Mouse (Mus musculus) WW6 (cell line): ENCODE results near the gene Cpsf6.

ENCODE experiments used
- DNase-seq: peaks from one replicate; pipeline ENCODE4 v3.0.0-alpha.2; 2013; ENCODE audit warnings: low read depth, low spot score

Cpsf6 gene

DNA sequence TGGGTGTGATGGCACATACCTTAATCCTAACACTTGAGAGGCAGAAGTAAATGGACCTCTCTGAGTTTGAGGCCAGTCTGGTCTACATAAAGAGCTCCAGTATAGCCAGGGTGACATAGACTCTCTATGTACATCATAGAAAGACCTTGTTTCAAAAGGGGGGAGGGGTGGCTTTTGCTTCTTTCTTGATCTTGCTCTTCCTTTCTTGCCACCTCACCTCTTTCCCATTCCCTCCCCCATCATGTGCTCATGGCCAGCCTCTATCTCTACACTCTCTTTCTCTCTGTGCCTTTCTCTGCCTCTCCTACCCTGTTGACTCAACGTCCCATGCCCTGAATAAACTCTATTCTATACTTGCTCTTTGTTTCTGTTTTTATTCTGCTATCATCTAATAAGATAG is 6.4 kb upstream of the Cpsf6 start:
- no peak for DNase-seq

DNA sequence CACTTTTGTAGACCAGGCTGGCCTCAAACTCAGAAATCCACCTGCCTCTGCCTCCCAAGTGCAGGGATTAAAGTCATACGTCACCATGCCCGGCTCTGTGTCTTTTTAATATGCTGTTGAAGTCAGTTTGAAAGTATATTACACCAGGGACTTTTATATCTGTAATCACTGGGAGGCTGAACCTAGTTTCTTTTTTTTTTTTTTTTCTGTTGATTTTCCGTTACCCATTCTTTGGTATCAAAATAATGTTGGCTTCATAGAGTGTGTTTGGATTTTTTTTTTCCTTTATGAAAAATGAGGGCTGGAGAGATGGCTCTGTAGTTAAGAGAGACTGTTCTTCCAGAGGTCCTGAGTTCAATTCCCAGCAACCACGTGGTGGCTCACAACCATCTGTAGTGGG is 5.6 kb upstream of the Cpsf6 start:
- no peak for DNase-seq

DNA sequence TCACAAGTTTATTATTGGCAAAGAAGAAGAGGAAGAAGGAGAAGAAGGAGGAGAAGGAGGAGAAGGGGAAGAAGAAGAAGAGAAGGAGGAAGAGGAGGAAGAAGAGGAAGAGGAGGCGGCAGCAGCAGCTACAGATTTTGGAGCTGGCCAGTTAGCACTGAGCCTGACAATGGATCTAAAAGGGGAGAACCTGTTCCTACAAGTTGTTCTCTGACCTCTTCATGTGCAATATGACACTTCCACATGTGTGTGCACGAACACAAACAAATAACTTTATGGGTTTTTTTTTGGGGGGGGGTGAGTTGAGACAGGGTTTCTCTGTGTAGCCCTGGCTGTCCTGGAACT is 5.2 kb upstream of the Cpsf6 start:
- DNase-seq: no peak

DNA sequence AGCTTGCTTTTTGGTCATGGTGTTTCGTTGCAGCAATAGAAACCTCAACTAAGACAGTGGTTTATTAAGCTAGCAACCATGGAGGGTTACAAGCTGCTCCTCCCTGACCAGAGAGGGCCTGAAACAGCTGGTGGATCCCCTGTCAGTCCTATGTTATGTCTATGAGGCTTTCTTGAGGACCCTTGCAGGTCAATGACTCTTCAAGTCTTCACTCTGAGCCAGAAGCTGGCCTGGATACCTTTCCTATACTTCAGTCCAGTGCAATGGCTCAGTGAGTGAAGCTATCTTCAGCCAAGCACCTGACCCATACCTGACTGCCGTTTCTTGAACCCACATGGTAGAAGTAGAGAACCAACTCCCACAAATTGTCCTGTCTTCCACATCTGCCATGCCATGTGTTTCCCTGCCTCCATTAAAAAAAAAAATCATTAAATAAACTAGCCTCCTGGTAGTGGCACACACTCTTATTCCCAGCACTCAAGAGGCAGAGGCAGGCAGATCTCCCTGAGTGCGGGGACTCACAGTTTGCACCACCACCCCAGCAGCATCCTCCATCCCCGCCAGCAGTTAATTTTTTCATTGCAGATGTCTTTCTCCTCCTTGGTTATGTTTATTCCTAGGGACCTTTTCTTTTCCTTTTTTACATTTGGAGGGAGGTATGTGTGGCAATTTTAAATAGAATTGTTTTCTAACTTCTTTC is 4.7 kb upstream of the Cpsf6 start:
- DNase-seq: no peak

DNA sequence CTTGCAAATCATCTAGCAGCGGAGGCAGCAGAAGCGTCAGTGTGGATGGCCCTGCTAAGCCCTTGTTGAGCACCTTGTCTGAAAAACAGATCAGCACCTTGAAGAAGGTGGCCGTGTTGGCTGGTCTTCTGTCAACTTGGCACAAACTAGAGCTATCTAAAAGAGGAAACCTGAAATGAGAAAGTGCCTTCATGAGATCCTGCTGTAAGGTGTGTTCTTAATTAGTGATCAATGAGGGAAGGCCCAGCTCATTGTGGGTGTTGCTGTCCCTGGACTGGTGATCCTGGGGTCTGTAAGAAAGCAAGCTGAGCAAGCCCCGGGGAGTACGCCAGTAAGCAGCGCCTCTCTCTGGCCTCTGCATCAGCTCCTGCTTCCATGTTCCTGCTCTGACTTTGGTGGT is 4.1 kb upstream of the Cpsf6 start:
- no peak for DNase-seq

DNA sequence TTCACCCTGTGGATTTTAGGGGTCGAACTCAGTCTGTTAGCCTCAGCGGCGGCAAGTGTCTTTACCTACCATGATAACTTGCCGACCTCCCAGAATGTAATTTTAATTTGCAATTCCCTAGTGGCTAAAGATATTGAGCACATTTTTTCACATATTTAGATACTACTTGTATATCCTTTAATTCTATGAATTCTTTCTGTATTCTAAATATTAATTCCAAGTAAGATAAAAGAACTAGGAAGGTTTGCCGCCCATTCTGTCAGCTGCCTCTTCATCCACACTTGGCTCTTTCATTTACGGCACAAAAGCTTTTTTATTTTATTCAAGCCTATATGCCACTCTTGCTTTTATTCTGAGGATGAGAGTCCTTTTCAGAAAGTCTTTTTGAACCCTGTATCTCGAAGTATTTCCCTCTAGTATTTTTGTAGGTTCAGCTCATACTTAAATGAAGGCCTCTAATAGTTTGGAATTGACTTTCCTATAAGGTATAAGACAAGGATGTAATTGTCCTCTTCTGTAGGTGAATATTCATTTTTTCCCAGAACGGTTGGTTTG is 3.3 kb upstream of the Cpsf6 start:
- no peak for DNase-seq

DNA sequence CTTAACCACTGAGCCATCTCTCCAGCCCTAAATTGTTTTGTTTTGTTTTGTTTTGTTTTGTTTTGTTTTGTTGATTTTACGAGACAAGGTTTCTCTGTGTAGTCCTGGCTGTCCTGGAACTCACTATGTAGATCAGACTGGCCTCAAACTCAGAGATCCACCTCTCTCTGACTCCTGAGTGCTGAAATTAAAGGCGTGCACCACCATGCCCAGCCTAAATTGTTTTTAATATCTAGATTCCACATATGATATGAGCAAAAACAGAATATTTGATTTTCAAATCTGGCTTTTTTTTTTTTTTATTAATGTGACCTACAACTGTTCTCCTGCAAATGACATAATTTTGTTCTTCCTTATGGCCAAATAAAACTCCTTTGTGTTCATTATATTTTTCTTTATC is 2.3 kb upstream of the Cpsf6 start:
- DNase-seq: no peak

DNA sequence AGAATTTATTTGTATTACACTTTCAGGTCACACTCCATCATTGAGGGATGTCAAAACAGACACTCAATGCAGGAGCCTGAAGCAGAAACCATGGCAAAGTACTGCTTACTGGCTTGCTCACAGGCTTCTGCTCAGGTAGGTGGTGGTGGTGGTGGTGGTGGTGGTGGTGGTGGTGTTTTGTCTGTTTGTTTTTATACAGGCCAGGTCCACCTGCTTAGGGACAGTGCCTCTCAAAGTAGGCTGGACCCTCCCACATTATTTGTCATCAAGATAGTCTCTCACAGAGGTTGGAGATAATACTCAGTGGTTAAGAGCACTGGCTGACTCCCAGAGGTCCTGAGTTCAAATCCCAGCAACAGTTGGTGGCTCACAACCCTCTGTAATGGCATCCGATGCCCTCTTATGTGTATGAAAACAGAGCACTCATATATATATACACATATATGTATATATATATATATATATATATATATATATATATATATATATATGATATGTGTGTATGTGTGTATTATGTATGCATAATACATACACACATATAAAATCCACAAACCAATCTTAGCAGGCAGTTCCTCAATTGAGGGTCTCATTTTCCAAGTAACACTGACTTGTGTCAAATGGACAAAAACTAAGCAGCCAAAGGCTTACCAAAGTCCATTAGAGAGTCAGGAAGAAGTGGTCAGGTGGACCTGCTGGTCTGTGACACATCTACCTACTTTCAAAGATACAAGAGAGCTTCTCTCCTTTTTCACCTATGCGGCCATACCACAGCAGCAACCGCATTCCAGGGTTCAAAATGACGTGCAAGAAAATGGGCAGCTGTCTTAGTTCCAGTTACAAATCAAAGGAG is 1.1 kb upstream of the Cpsf6 start:
- no peak for DNase-seq

DNA sequence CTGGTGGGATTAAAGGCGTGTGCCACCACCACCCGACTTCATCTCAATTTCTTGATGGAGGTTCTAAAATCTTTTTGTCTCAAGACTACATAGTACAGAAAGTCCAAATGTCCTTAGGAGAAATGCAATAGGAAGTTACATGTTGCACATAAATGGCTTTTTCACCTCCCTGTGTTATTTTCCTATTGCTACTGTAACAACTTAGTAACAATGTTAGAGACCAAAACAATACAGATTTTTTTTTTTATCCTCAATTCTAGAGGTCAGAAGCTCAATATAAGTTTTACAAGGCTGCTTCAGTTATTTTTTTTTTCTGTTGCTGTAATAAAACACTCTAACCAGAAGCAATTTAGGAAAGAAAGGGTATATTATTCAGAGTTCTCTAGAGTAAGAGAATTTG is 374 bp downstream of the Cpsf6 start:
- DNase-seq: no peak

DNA sequence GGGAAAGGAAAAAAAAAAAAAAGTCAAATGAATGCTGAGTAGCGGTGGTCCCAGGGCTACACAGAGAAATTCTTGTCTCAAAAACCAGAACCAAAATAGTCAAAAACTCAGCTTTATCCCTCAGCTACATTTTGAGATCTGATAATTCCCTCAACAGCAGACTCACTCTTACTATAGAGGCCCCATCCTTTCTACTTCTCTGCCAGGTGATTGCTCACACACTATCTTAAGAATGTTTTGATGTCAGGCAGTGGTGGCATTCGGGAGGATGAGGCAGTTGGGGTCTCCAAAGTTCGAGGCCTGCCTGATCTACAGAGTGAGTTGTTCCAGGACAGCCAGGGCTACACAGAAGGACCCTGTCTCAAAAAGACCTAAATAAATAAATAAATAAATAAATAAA is 1.2 kb downstream of the Cpsf6 start:
- DNase-seq: no peak

DNA sequence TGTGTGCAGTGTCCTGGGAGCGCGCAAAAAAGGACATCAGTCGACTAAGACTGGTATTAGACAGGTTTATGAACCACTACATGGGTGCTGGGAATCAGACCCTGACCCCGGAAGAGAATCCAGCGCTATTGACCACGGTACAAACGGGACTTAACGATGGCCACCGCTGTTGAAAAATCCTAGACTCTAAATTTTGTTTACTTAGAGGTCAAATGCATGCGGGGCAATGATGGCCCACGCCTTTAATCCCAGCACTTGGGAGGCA is 1.6 kb downstream of the Cpsf6 start:
- no peak for DNase-seq

DNA sequence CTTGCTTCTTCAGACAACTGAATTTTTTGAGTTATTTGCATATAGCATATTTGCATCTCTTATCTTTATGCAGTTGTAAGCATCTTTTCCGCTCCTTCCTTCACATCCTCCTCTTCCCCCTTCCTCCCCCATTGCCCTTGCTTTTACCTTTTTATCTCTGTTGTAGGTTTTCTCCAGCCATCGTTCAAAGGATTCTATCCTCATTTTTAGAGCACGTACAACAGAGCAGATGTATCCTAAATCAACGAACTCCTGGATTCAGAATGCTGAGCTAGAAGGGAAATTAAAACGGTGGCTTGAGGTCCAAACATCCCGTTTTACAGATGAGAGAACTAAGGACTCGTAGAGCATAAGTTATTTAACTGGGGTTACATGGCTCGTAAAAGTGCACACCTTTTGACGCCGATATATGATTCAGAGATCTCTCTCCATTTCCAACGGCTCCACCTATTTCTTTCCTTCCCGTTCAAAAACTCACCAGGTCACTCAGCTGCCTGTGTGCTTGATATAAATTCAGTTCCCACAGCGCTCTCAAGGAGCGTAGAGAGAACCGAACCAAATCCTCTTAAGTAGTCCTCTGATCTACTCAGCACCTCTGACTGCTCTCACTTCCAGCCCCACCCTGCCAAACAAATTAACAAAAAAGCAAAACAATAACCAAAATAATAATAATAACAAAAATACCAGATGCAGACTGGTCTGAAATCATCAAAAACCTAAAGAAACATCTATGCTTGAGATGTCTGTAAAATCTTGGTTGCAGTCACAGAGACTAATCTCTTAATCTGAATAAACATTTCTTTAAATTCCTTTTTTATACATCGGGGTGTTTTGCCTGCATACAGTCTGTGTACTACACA is 2.2 kb downstream of the Cpsf6 start:
- DNase-seq: no peak

DNA sequence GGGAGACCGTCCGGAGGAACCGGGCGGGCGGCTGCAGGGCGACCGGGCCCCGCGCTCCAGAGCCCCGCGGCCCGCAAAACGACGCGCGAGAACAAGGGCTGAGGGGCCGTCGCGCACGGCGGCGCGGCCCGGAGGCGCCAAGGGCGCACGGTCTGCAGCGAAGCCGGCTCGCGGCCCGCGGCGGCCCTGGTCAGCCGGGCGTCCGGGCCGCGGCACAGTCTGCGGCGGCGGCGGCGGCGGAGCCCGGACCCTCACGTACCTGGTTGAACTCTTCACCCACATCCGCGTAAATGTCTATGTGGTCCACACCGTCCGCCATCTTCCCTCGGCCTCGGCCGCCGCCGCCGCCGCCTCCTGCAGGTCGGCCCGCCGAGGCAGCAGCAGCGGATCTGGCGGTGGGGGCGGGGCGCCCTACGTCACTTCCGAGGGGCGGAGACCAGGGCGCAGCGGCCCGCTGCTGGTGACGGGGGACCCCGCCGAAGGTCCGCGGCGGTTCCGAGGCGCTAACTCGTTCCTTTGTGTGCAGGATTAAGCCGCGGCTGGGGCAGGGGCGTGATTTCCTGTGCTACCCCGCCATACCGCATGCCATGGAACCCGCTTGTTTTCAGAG is 3.1 kb downstream of the Cpsf6 start:
- peak; percentile 84 for DNase-seq

DNA sequence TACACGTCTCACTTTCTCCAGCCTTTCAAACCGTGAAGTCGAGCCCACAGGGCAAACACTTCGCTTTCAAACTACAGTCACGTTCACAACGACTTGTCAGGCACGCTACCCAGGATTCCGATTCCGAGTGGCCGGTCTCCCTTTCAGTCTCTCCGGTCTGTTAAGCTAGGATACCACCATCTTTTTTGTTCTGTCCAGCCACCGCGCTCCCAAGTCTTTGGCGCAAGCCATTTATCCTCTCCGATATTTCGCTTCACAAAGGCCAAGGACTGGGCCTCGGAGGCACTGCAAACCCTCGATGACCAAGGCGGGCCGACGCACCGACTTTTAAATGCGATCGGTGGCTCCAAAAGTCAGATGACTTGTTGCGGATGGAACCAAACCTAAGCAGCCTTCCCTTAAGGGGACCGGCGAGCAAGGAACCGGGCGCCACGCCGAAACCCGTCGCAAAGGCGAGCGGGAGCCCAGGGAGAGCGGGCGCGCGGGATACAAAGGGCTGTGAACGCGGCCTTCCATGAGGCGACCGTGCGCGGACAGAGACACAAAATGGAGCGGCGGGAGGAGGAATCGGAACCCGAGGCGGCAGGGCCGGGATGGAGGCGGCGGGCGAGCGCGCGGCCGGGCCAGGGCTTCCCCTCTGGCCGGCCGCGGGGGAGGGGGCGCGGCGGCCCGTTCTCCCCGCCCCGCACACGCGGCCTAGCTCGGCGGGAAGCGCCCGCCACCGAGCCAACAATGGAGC is 3.8 kb downstream of the Cpsf6 start:
- DNase-seq: no peak

DNA sequence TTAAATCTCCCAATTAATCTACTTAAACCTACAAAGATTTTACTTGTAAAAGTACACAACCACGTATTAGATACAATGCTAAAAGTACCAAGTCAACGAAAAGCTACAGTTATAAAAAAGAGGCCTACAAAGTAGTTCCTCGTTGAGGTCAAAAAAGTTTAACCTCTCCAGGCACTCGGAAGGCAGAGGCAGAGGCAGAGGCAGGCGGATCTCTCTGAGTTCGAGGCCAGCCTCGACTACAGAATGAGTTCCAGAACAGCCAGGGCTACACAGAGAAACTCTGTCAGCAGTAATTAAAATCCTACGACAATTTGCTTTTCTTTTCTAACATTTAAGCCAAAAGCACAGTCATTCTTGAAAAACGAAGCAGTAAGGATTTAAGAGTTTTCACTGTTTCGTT is 4.7 kb downstream of the Cpsf6 start:
- DNase-seq: no peak

DNA sequence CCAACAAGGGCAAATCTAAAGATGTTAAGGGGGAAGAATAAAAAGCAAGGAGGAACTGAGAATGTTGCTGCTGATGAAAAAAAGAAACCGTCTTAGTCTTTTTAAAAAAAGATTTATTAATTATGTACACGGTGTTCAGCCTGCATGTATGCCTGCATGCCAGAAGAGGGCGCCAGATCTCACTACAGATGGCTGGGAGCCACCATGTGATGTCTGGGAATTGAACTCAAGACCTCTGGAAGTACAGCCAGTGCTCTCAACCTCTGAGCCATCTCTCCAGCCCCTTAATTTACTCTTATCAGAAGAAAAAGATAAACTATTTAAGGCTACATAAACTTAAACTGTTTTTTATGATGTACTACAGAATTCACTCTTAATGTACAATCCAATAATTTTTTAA is 16.7 kb downstream of the Cpsf6 start:
- no peak for DNase-seq

DNA sequence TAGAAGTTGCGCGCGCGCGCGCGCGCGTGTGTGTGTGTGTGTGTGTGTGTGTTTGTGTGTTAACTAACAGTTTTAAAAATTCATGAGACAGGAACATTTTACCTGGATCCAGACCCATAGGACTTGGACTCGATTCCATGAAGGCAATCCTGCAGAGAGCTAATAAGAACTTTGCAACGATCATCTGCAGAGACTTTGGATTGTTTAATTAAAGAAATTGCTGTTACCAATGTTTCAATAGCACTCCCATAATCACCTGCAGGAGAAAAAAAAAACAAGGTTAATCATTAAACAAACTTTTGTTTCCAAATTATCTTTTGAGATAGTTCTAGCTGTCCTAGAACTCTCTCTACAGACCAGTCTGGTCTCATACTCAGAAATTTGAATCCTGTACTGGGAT is 20.9 kb downstream of the Cpsf6 start:
- no peak for DNase-seq

DNA sequence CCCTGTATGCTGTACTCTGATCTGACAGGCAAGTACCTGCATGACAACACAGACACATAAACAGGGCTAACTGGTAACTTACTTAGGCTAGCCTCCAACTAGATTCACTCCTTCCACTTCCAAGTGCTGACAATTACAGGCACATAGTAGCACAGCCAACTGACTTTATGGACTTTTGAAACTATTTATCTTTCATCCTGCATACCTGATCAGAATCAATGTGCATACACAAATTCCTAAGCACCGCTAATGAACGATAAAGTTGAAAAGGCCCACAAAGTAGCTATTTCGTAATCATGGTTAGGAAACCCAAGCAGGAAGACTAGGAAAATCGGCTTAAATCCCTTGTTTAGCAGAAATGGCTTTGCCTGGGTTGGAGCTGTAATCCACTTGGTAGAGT is 36.8 kb downstream of the Cpsf6 start:
- no peak for DNase-seq

DNA sequence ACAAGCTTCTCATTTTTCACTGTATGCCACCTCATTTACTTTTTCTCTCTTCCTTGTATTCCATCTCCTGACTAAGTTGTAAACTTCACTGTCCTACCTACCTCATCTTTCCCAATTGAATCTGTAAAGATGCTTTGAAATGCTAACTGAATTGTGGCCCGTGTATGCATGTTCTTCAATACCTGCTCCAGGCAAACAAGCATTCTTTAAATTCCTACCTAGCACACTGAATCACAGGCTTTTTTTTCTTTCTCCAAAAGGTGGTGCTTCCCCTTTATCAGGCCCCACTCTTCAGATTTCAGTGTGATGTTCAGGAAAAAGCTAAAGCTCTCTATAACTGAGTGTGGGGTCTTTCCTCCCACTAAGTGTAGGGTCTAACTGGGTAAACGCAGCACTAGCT is 37.4 kb downstream of the Cpsf6 start:
- DNase-seq: peak; percentile 26

DNA sequence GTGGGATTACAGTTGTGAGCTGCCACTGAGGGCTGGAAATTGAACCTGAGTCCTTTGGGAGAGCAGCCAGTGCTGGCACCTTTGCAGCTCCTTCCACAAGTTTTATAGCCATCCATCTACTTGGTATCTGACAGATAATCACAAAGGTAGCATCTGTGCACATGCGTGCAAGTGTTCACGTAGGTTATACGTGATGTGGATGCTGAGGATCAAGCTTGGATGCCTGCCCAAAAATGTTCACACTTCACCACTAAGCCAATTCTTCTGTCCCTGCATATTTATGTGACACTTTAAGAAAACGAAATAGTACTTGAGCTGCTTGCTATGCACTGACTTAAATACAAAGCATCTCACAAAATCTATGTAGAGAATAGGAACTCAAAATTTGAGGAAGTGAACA is 38.8 kb downstream of the Cpsf6 start:
- DNase-seq: no peak

DNA sequence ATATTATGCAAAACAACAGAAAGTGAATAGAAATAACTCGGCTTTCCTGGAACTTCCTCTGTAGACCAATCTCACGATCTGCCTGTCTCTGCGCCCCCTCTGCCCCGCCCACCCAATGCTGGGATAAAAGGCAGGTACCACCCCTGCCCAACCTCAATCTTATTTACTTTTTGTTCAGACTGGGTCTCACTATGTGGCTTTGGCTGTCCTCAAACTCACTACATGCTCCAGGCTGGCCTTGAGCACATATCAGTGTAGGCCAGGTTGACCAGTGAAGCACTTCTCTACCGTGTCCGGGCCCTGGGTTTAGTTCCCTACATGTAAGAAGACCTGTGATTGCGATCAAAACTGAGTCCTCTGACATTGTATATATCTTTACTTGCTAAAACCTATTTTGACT is 40.6 kb downstream of the Cpsf6 start:
- DNase-seq: no peak
